Mouse (Mus musculus) neural tube, embryonic 11.5 days (tissue): ENCODE data around the gene 1700001C02Rik. TPM values are rescaled to one million over a fixed set of nuclear protein-coding genes. Genes with fewer than 3 reads are reported as not detected.

Experiments
- ATAC-seq: fragments of 200-750 bp; cut with Nextera tagmentation; 2 replicates; pipeline ENCODE4 v1.8.0; 2017; ENCODE audit warnings: moderate number of reproducible peaks, mild to moderate bottlenecking, moderate TSS enrichment, moderate library complexity; ENCODE audit not compliant: insufficient read depth, low FRiP score, low TSS enrichment
- DNase-seq: peaks from one replicate; pipeline ENCODE4 v3.0.0-alpha.2; 2015; ENCODE audit warnings: low spot score
- H3K27ac ChIP-seq: fragments of 300-500 bp; sonication (generic); 2 replicates; pipeline ENCODE4 v1.5.1; 2014; ENCODE audit warnings: low read depth, mild to moderate bottlenecking, low read length
- H3K27me3 ChIP-seq: fragments of 300-500 bp; sonication (generic); 2 replicates; pipeline ENCODE4 v1.6.1; 2014; ENCODE audit warnings: mild to moderate bottlenecking, low read length, mixed read lengths; ENCODE audit not compliant: control insufficient read depth, insufficient read depth
- H3K36me3 ChIP-seq: fragments of 300-500 bp; sonication (generic); 2 replicates; pipeline ENCODE4 v1.6.1; 2014; ENCODE audit warnings: mild to moderate bottlenecking, low read length, moderate library complexity, mixed read lengths; ENCODE audit not compliant: control insufficient read depth, insufficient read depth
- H3K4me1 ChIP-seq: fragments of 300-500 bp; sonication (generic); 2 replicates; pipeline ENCODE4 v1.6.1; 2014; ENCODE audit warnings: low read length, mixed read lengths; ENCODE audit not compliant: control insufficient read depth, insufficient read depth
- H3K4me2 ChIP-seq: fragments of 300-500 bp; sonication (generic); 2 replicates; pipeline ENCODE4 v1.6.1; 2014; ENCODE audit warnings: low read depth, mild to moderate bottlenecking, moderate library complexity
- H3K4me3 ChIP-seq: fragments of 300-500 bp; sonication (generic); 2 replicates; pipeline ENCODE4 v1.5.1; 2014; ENCODE audit warnings: low read depth, low read length
- H3K9ac ChIP-seq: fragments of 300-500 bp; sonication (generic); 2 replicates; pipeline ENCODE4 v1.6.1; 2014; ENCODE audit warnings: mild to moderate bottlenecking, low read length
- H3K9me3 ChIP-seq: fragments of 300-500 bp; sonication (generic); 2 replicates; pipeline ENCODE4 v1.6.1; 2016; ENCODE audit warnings: low read length; ENCODE audit not compliant: control insufficient read depth
- WGBS: fragments of 180-500 bp; shearing (Covaris S2); extraction: QIAGEN DNeasy Blood & Tissue Kit; methylation state at CpG from one replicate; pipeline ENCODE4 v1.1.7; 2014; 5-methylcytosine and 5-hydroxymethylcytosine counted together
- polyA plus RNA-seq: library from polyadenylated mRNA; unstranded; fragments of >200 nt; fragmentation: Nextera tagmentation; extraction: Ambion mirVana; gene quantifications from 2 replicates; pipeline ENCODE4 v1.2.1, GENCODE M21; 2014

The 1700001C02Rik gene
- polyA plus RNA-seq, 1 experiment from 2014 or later, result not detected

DNA sequence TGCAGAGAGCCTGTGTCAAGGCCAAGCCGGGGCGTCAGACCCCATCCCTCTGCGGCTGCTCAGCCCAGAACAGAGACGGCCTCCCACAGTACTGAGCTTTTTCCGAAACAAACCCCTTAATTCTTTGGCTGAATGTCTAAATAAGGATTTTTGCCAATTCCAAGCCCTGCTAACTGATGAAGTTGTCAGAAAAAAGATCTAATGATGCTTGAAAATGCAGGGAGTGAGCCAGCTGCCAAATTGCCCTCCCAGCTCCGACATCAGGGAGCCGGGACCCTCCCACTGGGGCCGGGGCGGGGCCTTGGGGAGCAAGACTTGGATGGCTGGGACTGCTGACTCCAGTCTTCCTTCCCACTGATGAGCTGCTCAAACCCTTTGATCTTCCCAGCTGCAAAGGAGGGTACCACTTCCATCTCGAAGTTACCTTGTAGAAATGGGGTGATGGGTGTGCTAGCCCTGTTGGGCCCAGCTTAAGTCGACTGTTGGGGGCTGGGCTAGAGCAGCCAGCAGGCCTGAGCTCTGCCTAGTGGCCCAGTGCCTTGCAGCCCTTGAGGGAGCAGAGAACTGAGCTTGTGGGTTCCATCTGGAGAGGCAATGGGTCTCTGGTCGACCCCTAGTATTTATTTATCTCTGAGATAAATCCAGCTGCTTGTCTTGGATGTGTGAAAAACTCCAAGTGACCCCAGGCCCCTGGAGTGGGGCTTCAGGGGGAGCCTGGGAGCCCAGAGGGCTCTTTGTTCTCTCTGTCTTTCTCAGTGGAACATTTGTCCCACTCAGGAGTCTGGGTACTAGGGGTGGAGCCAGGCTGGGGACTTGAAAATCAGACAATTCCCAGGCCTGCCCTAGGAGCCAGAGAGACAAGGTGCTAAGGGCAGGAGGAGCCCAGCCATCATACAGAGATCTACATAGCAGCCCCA is 60.3 kb downstream of the 1700001C02Rik start:
- Histone ChIP-seq H3K9me3 (no peaks in the 10 kb centered on the region), H3K27me3 (no peaks in the 10 kb centered on the region), H3K27ac (no peak overlapping the region), H3K4me3 (no peak overlapping the region), H3K9ac (no peak overlapping the region), H3K36me3 (no peaks in the 10 kb centered on the region), H3K4me2 (no peak overlapping the region), H3K4me1 (no peaks in the 10 kb centered on the region; the same call in 1 of the 2 replicates)
- ATAC-seq (no peak), DNase-seq (peak; percentile 46)
- WGBS, result 23% methylated on average over 12 of the region's 12 CpGs

DNA sequence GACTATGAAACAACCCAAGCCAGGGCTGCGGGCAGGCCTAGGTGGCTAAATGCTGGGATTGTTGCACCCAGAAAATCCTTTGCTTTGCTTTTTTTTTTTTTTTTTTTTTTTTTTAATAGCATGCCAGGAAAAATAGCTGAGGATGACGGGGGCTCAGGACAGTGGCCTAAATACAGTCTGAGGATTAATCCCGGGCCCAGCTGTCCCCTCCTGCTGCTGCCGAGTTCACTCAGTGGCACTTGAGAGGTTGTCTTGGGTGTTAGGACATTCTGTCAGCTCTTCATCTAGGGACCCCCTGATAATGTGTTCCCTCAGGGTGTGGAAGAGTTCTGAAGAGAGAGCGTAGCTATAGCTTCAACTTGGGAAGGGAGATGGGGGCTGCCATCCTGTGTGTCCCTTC is 61.3 kb downstream of the 1700001C02Rik start:
- DNase-seq (no peak), ATAC-seq (no peak)
- no peak overlapping the region for H3K9ac ChIP-seq
- no peak overlapping the region for H3K4me2 ChIP-seq
- H3K36me3 ChIP-seq, result no peaks in the 10 kb centered on the region
- no peaks in the 10 kb centered on the region for H3K27me3 ChIP-seq
- no peaks in the 10 kb centered on the region; the same call in 1 of the 2 replicates for H3K4me1 ChIP-seq
- H3K4me3 ChIP-seq, result no peak overlapping the region
- no peak overlapping the region for H3K27ac ChIP-seq
- H3K9me3 ChIP-seq, result no peaks in the 10 kb centered on the region
- WGBS, result 75% methylated on average over 5 of the region's 5 CpGs

DNA sequence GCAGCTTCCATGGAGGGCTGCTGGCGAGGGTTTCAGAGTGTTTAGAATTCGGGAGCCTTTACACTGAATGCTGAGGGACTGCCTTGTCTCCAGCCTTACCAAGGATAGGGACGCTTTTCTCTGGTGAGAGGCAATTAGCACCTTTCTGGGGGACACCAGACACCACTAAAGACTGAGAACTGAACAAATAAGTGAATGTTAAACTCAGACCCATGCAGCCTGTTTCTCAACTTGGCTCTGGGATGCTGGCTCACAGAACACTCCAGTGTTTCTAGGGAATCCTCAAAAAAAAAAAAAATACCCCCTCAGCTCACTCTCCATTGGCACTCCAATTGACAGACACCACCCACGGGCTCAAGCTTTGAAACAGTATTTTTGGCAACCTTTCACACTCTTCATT is 63.1 kb downstream of the 1700001C02Rik start:
- H3K27me3 ChIP-seq, result no peaks in the 10 kb centered on the region
- 39% methylated on average over 4 of the region's 4 CpGs for WGBS
- no peak overlapping the region for H3K4me3 ChIP-seq
- DNase-seq, result no peak
- H3K36me3 ChIP-seq, result no peaks in the 10 kb centered on the region
- H3K27ac ChIP-seq, result no peak overlapping the region
- H3K4me2 ChIP-seq, result no peak overlapping the region
- no peaks in the 10 kb centered on the region; the same call in 1 of the 2 replicates for H3K4me1 ChIP-seq
- no peak for ATAC-seq
- no peaks in the 10 kb centered on the region for H3K9me3 ChIP-seq
- H3K9ac ChIP-seq, result no peak overlapping the region

Other genes with a start within 250 kb of the 1700001C02Rik start
- 28.2 TPM in 2 replicates for gene Selenoi, start 233.5 kb upstream of the 1700001C02Rik start, polyA plus RNA-seq
- 0.24 and 0.42 TPM in 2 replicates for gene Drc1, start 184.7 kb upstream of the 1700001C02Rik start, polyA plus RNA-seq
- gene Otof, start 4.1 kb upstream of the 1700001C02Rik start, polyA plus RNA-seq, result 0.04 and 0.18 TPM in 2 replicates
- not detected in 2 replicates for gene Cib4, start 79.8 kb downstream of the 1700001C02Rik start, polyA plus RNA-seq
- 0.59 and 0.92 TPM in 2 replicates for gene Kcnk3, start 122.1 kb downstream of the 1700001C02Rik start, polyA plus RNA-seq
- gene Slc35f6, start 181.9 kb downstream of the 1700001C02Rik start, polyA plus RNA-seq, result 27.3 and 28.7 TPM in 2 replicates
- 335 and 359 TPM in 2 replicates for gene Cenpa, start 200.7 kb downstream of the 1700001C02Rik start, polyA plus RNA-seq
- 102 and 104 TPM in 2 replicates for gene Dpysl5, start 245.5 kb downstream of the 1700001C02Rik start, polyA plus RNA-seq